Comparison of ENCODE assay signal across 21 mouse cellular contexts in genomic region chr19:16237034-16237433, GRCm38 (mm10).
A peak's percentile ranks its signal among the peaks of the same experiment; 100 is the strongest.
DNase-seq lines count a peak whose midpoint lies in the region; ATAC-seq lines count a peak whose summit lies in the region.
"Had no signal": no experiment of that assay in that cellular context is flagged by ENCODE, and none has a peak within 500 bp of the region (broad histone marks: within the 10 kb centered on the region; RNA-seq: fewer than 3 reads in every experiment).

No protein-coding gene starts in this region.

- peaks cover 38% of the 10 kb centered on the region for H3K4me1 ChIP-seq in embryonic facial prominence, embryonic 14.5 days (ENCODE audit: control insufficient read depth, insufficient read depth, low read length)
- peaks cover 42% of the 10 kb centered on the region for H3K4me1 ChIP-seq in embryonic facial prominence, embryonic 10.5 days
- H3K4me1 ChIP-seq in hindbrain, embryonic 13.5 days (replicated peaks): peaks cover 54% of the 10 kb centered on the region
- peaks cover 31% of the 10 kb centered on the region for H3K4me1 ChIP-seq in hindbrain, embryonic 14.5 days (replicated peaks; ENCODE audit: control insufficient read depth, insufficient read depth, low read length)

- H3K4me3 ChIP-seq in embryonic facial prominence, embryonic 14.5 days (ENCODE audit: low read depth, low read length): no peak overlapping the region
- no peak overlapping the region for H3K4me3 ChIP-seq in embryonic facial prominence, embryonic 10.5 days
- H3K4me3 ChIP-seq in hindbrain, embryonic 13.5 days: no peak overlapping the region
- no peak overlapping the region for H3K4me3 ChIP-seq in hindbrain, embryonic 14.5 days (replicated peaks; ENCODE audit: low read length)

- WGBS in embryonic facial prominence, embryonic 14.5 days: 73% methylated on average over 1 of the region's 1 CpGs
- WGBS in embryonic facial prominence, embryonic 10.5 days: 90% methylated on average over 1 of the region's 1 CpGs
- WGBS in hindbrain, embryonic 13.5 days: 90% methylated on average over 1 of the region's 1 CpGs
- WGBS in hindbrain, embryonic 14.5 days: 96% methylated on average over 1 of the region's 1 CpGs

- H3K9me3 ChIP-seq in embryonic facial prominence, embryonic 14.5 days (ENCODE audit: control insufficient read depth, low read length): no peaks in the 10 kb centered on the region
- no peaks in the 10 kb centered on the region for H3K9me3 ChIP-seq in embryonic facial prominence, embryonic 10.5 days
- no peaks in the 10 kb centered on the region for H3K9me3 ChIP-seq in hindbrain, embryonic 13.5 days
- no peaks in the 10 kb centered on the region for H3K9me3 ChIP-seq in hindbrain, embryonic 14.5 days (ENCODE audit: control insufficient read depth, low read length)
- H3K9me3 ChIP-seq: G1E had no signal

- H3K4me2 ChIP-seq in embryonic facial prominence, embryonic 14.5 days (ENCODE audit: low read depth, low read length): no peak overlapping the region
- no peak overlapping the region for H3K4me2 ChIP-seq in hindbrain, embryonic 13.5 days
- H3K4me2 ChIP-seq in hindbrain, embryonic 14.5 days (replicated peaks): no peak overlapping the region

- H3K36me3 ChIP-seq in embryonic facial prominence, embryonic 14.5 days (ENCODE audit: control insufficient read depth, insufficient read depth, low read length): no peaks in the 10 kb centered on the region
- no peaks in the 10 kb centered on the region for H3K36me3 ChIP-seq in embryonic facial prominence, embryonic 10.5 days (replicated peaks)
- no peaks in the 10 kb centered on the region for H3K36me3 ChIP-seq in hindbrain, embryonic 13.5 days
- H3K36me3 ChIP-seq in hindbrain, embryonic 14.5 days (replicated peaks; ENCODE audit: control insufficient read depth, insufficient read depth): no peaks in the 10 kb centered on the region
- H3K36me3 ChIP-seq: G1E had no signal

- no peak overlapping the region for H3K27ac ChIP-seq in embryonic facial prominence, embryonic 14.5 days (replicated peaks; ENCODE audit: low read depth, low read length)
- no peak overlapping the region for H3K27ac ChIP-seq in embryonic facial prominence, embryonic 10.5 days (replicated peaks)
- H3K27ac ChIP-seq in hindbrain, embryonic 13.5 days: 0 out of 2 replicates have a peak overlapping the region, but pooled peaks have one; percentile 18
- H3K27ac ChIP-seq in hindbrain, embryonic 14.5 days: no peak overlapping the region

- H3K27me3 ChIP-seq in embryonic facial prominence, embryonic 14.5 days (replicated peaks; ENCODE audit: control insufficient read depth, insufficient read depth, low read length): no peaks in the 10 kb centered on the region
- H3K27me3 ChIP-seq in embryonic facial prominence, embryonic 10.5 days (replicated peaks; ENCODE audit: low read depth, poor library complexity, severe bottlenecking): no peaks in the 10 kb centered on the region
- no peaks in the 10 kb centered on the region for H3K27me3 ChIP-seq in hindbrain, embryonic 13.5 days
- H3K27me3 ChIP-seq in hindbrain, embryonic 14.5 days (ENCODE audit: control insufficient read depth, insufficient read depth, low read length): no peaks in the 10 kb centered on the region
- H3K27me3 ChIP-seq: CH12.LX, Patski had no signal

- no peak overlapping the region for H3K9ac ChIP-seq in embryonic facial prominence, embryonic 14.5 days (ENCODE audit: low read depth, low read length)
- no peak overlapping the region for H3K9ac ChIP-seq in hindbrain, embryonic 13.5 days
- H3K9ac ChIP-seq in hindbrain, embryonic 14.5 days: no peak overlapping the region

- ATAC-seq in embryonic facial prominence, embryonic 14.5 days (ENCODE audit: low read depth): peak; percentile 62; the same call in 1 of the 2 replicates
- ATAC-seq in hindbrain, embryonic 13.5 days (ENCODE audit: low FRiP score): no peak
- no peak for ATAC-seq in hindbrain, embryonic 14.5 days (ENCODE audit: low FRiP score)
- ATAC-seq: activated CD4-positive, CD25-positive, alpha-beta regulatory T cell, adult 4 months; CD4-positive, CD25-positive, alpha-beta regulatory T cell, adult 4 months; Patski had no signal

- no peak for DNase-seq in embryonic facial prominence, embryonic 14.5 days (ENCODE audit: low spot score)
- no peak for DNase-seq in embryonic facial prominence, embryonic 10.5 days (ENCODE audit: low spot score)
- DNase-seq in heart, adult 11 months: peak; percentile 64
- no peak for DNase-seq in heart, adult 18-20 months
- no peak for DNase-seq in hindbrain, embryonic 14.5 days (ENCODE audit: low spot score)
- DNase-seq: adrenal gland, adult 2 months; adrenal gland, adult 8-10 months; adrenal gland, postnatal 10 days; adrenal gland, postnatal 14 days; adrenal gland, postnatal 25 days; adrenal gland, postnatal 36 days; B cell, adult 2 months; cerebellum, adult 11 months; cerebellum, adult 11-12 months; cerebellum, adult 18-20 months had no signal
